Mouse (Mus musculus) mouse embryonic stem cell (cell line): ENCODE results near the gene Ldhd.

Experiments used
- in situ Hi-C, 2 experiments: fragments of 300-500 bp; cut with MboI; formaldehyde crosslinking; loops; 1 replicate in 1 of 2; 3 replicates in 1 of 2; pipeline ENCODE4 v1.14.3; 2019 to 2020; ENCODE audit warnings: low sequenced_read_pairs in 2 of 2, low pct_unique_long_range_greater_than_20kb in 1 of 2, mixed read lengths in 1 of 2; ENCODE audit not compliant: unreplicated experiment in 1 of 2

Gene Ldhd

DNA sequence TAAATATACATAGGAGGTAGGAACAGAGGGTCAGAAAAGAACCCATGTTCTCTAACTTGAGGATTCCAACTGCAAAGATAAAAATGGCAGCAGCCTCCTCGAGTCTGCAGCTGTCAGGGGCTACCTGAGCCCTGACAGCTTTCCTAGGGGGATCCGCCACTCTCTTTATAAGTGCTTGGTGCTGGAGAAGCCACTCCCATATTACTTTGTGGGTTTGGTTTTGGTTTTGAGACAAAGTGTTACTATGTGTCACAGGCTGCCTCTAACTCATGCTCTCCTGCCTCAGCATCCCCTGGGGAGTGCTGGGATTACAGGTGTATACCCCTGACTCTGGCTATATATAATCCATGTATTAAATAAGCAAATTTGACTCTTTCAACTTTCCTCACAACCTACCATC lies 56.2 kb downstream of the Ldhd start:
- in situ Hi-C loops, result no loop called here
